Mouse (Mus musculus): Measurements from ENCODE around the gene Uap1l1.

Gene Uap1l1

DNA sequence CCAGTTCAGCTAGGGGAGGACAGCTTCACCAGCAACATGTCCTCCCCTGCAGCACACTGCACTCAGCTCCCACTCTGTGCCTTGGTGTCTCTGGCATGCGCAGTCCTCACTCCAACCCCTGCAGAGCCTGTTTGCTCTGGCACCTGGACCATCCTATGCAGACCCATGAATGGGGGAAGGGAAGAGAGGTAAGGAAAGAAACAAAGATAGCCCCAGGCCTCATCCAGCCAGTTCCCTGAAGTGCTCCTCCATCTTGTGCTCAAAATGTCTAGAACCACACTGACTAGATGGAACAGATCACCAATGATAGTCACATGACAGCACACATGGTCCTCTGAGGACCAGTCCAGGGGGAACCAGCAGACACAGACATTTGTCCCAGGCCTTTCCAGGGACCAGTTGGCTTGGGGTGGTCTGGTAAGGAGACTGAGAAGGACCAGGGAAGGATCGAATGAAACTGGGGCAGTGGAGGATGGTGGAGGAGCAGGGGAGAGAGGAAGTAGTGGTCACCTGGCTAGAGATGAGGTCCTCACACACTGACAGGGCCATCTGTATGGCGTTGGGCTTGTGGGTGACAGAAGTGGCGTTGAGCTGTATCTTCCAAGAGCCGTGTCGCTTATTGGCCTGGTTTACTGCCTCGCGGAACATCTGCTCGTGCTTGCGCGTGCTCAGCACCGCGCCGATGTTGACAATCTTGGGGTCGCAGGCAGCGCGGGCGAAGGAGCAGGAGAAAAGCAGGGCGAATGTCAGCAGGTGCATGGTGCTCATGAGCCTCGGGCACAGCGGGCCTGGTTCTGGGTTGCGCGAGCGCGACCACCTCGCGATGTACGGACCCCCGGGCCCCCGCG, 47.1 kb downstream of the Uap1l1 start:
- DNase-seq (ENCODE audit: low spot score): no peak

DNA sequence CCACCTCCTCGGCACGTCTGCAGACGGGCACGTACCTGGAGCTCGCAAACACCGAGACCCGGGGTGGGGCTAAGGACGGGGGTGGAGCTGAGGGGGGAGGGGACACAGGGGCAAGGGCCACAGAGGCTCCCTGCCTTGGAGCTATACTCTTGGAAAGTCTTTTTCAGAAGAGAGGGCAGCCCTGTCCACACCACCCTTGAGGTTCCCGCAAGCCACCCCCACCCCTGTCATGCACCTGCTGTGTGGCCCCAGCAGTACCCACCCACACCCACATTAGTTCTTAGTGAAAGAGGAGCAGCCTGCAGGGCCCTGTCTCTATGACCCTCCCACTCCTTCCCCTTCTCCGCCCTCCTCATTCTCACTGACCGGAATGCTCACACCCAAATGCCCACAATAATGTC, 54.0 kb downstream of the Uap1l1 start:
- DNase-seq (ENCODE audit: low spot score): no peak

GRCm38 (mm10) chr2:25310969-25311368, 54.5 kb downstream of the Uap1l1 start:
- DNase-seq (ENCODE audit: low spot score): no peak

- no peak for DNase-seq (ENCODE audit: low spot score)
These were observed 55.3 kb downstream of the Uap1l1 start for GRCm38 (mm10) chr2:25310180-25310579.

Data from T-cell, adult 2 months (primary cell).